Mouse (Mus musculus) G1E (cell line): ENCODE results near the gene Gpr12.

Experiments
- CTCF ChIP-seq: IDR thresholded peaks from 2 replicates; pipeline ENCODE4 v1.5.1; 2012; ENCODE audit warnings: low read depth, low read length, inconsistent platforms, mixed read lengths
- GATA1 ChIP-seq: IDR thresholded peaks from 2 replicates; pipeline ENCODE4 v1.6.1; 2012; ENCODE audit warnings: borderline replicate concordance, low read length, inconsistent platforms, mixed read lengths

DNA sequence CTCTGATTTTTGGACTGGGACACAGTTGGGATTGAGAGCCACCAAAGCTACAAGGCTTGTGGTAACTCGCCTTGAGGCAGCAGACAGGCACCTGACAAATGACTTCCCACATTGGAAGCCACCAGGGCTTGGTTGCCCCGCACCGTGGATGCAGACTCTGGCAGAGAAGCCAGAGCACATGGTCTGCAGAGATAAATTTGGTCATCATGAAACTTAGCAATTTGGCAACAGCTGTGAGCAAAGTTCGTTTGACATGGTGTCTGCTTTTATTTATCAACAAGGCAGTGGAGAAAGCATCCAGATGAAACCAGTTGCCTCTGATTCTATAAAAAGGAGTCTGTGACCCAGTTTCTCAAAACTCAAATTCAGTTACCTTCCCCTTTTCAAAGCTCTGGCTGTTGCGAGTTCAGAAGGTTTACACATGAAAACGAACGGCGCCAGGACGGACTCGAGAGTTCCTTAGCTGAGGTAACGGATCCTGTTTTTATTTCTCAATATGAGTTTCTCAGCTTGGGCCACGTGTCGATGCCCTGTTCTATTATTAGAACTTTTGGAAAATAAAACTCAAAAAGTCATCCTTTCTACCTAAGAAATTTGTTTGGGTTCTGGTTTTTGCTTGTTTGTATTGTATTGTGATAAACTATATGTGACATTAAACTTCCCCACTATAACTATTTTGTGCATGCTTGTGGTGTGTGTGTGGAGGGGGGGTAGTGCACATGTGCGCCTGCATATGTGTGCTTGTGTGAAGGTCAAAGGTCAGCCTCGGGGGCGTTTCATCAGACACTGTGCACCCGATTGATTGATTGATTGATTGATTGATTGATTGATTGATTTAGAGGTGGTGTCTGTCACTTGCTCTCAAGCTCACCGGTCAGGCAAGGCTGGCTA, 11.8 kb upstream of the Gpr12 start:
- TF ChIP-seq CTCF: no peak
- no peak for TF ChIP-seq GATA1
